Mouse (Mus musculus) layer of hippocampus, adult 9-10 months (tissue): Measurements from ENCODE around the gene March2.

Experiments used
- DNase-seq: peaks from one replicate; pipeline ENCODE4 v3.0.0; 2022; ENCODE audit warnings: low spot score

The March2 gene

GRCm38 (mm10) chr17:33637038-33637437 lies 81.4 kb downstream of the March2 start:
- DNase-seq = no peak
